Mouse (Mus musculus) heart, adult 2 months (tissue): ENCODE measurements around the gene Selenok. TPM values are rescaled to one million over a fixed set of nuclear protein-coding genes. Genes with fewer than 3 reads are reported as not detected.

Source experiments
- DNase-seq, 2 experiments: peaks; one replicate each; pipeline ENCODE4 v3.0.0; 2021
- H3K27ac ChIP-seq: fragments of 200-600 bp; 2 replicates; pipeline ENCODE4 v1.8.1; 2022
- H3K27me3 ChIP-seq: fragments of 200-500 bp; 2 replicates; pipeline ENCODE4 v1.6.1; 2012; ENCODE audit warnings: mild to moderate bottlenecking, low read length, inconsistent platforms, mixed read lengths; ENCODE audit not compliant: control insufficient read depth, insufficient read depth
- H3K36me3 ChIP-seq: fragments of 200-500 bp; 2 replicates; pipeline ENCODE4 v1.6.1; 2012; ENCODE audit warnings: low read length, inconsistent platforms; ENCODE audit not compliant: control insufficient read depth, insufficient read depth
- H3K4me1 ChIP-seq: fragments of 200-500 bp; 2 replicates; pipeline ENCODE4 v1.6.1; 2011; ENCODE audit warnings: low read length; ENCODE audit not compliant: control insufficient read depth, insufficient read depth
- H3K4me3 ChIP-seq: fragments of 200-600 bp; 2 replicates; pipeline ENCODE4 v1.8.1; 2022
- H3K79me2 ChIP-seq: fragments of 200-500 bp; replicated peaks from 2 replicates; pipeline ENCODE4 v1.6.1; 2012; ENCODE audit warnings: mild to moderate bottlenecking, inconsistent platforms, low read length, moderate library complexity, mixed read lengths; ENCODE audit not compliant: control insufficient read depth, insufficient read depth
- H3K9ac ChIP-seq: fragments of 200-500 bp; 2 replicates; pipeline ENCODE4 v1.6.1; 2012; ENCODE audit warnings: low read depth, mild to moderate bottlenecking, control low read depth, inconsistent platforms, low read length, mixed read lengths
- CTCF ChIP-seq: fragments of 200-600 bp; IDR thresholded peaks from 2 replicates; pipeline ENCODE4 v1.8.1; 2022; ENCODE audit warnings: antibody characterized with exemption, mild to moderate bottlenecking, moderate library complexity
- EP300 ChIP-seq: fragments of 200-500 bp; IDR thresholded peaks from 2 replicates; pipeline ENCODE4 v1.6.1; 2011; ENCODE audit warnings: low read depth, low read length, control low read depth; ENCODE audit not compliant: insufficient read depth
- POLR2A ChIP-seq: fragments of 200-500 bp; IDR thresholded peaks from 2 replicates; pipeline ENCODE4 v1.6.1; 2011; ENCODE audit warnings: mild to moderate bottlenecking, low read depth, low read length, control low read depth; ENCODE audit not compliant: insufficient read depth
- WGBS: fragments of 180-500 bp; shearing (Covaris S2); methylation state at CpG from one replicate; pipeline ENCODE4 v1.1.7; 2018; 5-methylcytosine and 5-hydroxymethylcytosine counted together
- intact Hi-C: fragments of 180-260 bp; cut with DNase I; formaldehyde crosslinking; loops from one replicate; pipeline ENCODE4 v1.15.1; 2025
- long read RNA-seq: library from polyadenylated mRNA; stranded (forward); transcript quantifications from one replicate; pipeline ENCODE4 v2.0.0, GENCODE M21; 2021
- polyA plus RNA-seq: library from polyadenylated mRNA; depleted of rRNA; stranded (reverse); fragments of >200 nt; gene quantifications from 2 replicates; pipeline ENCODE4 v1.2.3, GENCODE M21; 2012; rRNA removed
- total RNA-seq, 2 experiments: library from RNA; stranded (reverse); gene quantifications; 2 replicates each; pipeline ENCODE4 v1.2.3; 2021

The Selenok gene
- total RNA-seq, result 10 to 100 TPM; 83.7 to 95.6 TPM
- 52.5 and 75.9 TPM in 2 replicates for polyA plus RNA-seq
- long read RNA-seq, transcript Selenok-201 (5 exons, 1,678 nt), result major isoform, 138 of 143 reads
- long read RNA-seq, partial matches to known transcripts, result 3 of 143 reads
- long read RNA-seq, other reads (novel, unspliced or antisense), result 2 of 143 reads

- Histone ChIP-seq H3K36me3 (peaks cover 18% of the 10 kb centered on the region), H3K4me1 (peaks cover 4% of the 10 kb centered on the region), H3K9ac (peak within 1 kb of the TSS; percentile 83), H3K79me2 (no peaks in the 10 kb centered on the region; the same call in 1 of the 2 replicates), H3K4me3 (peak within 1 kb of the TSS; percentile 94), H3K27ac (peak within 1 kb of the TSS; percentile 94), H3K27me3 (no peaks in the 10 kb centered on the region)
- DNase-seq, result peak; percentile 92 to 97
- under 1% methylated on average over 49 of the region's 49 CpGs for WGBS
- TF ChIP-seq EP300 (peak; percentile 72; the same call in 1 of the 2 replicates), POLR2A (peak; percentile 91), CTCF (no peak)
- intact Hi-C loops, result no loop called here
These were observed at the start of gene Selenok for GRCm38 (mm10) chr14:29968075-29968821. Selenok (plus strand) TSS chr14:29968308.

- H3K4me1 ChIP-seq, result no peaks in the 10 kb centered on the region
- no peak overlapping the region for H3K27ac ChIP-seq
- WGBS, result 35% methylated on average over 4 of the region's 4 CpGs
- no peak overlapping the region for H3K4me3 ChIP-seq
- TF ChIP-seq CTCF (no peak), EP300 (no peak), POLR2A (no peak)
- no peak overlapping the region for H3K9ac ChIP-seq
- no peaks in the 10 kb centered on the region for H3K27me3 ChIP-seq
- DNase-seq, result no peak
- H3K36me3 ChIP-seq, result no peaks in the 10 kb centered on the region
- intact Hi-C loops, result no loop called here
- no peaks in the 10 kb centered on the region for H3K79me2 ChIP-seq
These were observed 39.1 kb upstream of the Selenok start for GRCm38 (mm10) chr14:29928966-29929365.

GRCm38 (mm10) chr14:29935516-29935915 lies 32.6 kb upstream of the Selenok start:
- Histone ChIP-seq H3K4me1 (no peaks in the 10 kb centered on the region), H3K27ac (no peak overlapping the region), H3K4me3 (no peak overlapping the region), H3K27me3 (no peaks in the 10 kb centered on the region), H3K79me2 (no peaks in the 10 kb centered on the region), H3K9ac (no peak overlapping the region), H3K36me3 (no peaks in the 10 kb centered on the region)
- intact Hi-C loops, result no loop called here
- no peak for TF ChIP-seq POLR2A
- no peak for TF ChIP-seq EP300
- no peak for TF ChIP-seq CTCF
- DNase-seq, result no peak
- WGBS, result 47% methylated on average over 5 of the region's 5 CpGs

GRCm38 (mm10) chr14:29937466-29937865 lies 30.6 kb upstream of the Selenok start:
- Histone ChIP-seq H3K9ac (no peak overlapping the region), H3K36me3 (no peaks in the 10 kb centered on the region), H3K4me1 (no peaks in the 10 kb centered on the region), H3K79me2 (no peaks in the 10 kb centered on the region), H3K4me3 (no peak overlapping the region), H3K27ac (no peak overlapping the region), H3K27me3 (no peaks in the 10 kb centered on the region)
- intact Hi-C loops, result no loop called here
- WGBS, result 81% methylated on average over 15 of the region's 15 CpGs
- no peak for DNase-seq
- peak; percentile 33 for TF ChIP-seq CTCF
- no peak for TF ChIP-seq POLR2A

GRCm38 (mm10) chr14:29939600-29940312 lies 28.4 kb upstream of the Selenok start:
- no peak overlapping the region for H3K9ac ChIP-seq
- H3K4me3 ChIP-seq, result no peak overlapping the region
- DNase-seq, result no peak
- H3K27ac ChIP-seq, result no peak overlapping the region
- no peaks in the 10 kb centered on the region for H3K36me3 ChIP-seq
- no peaks in the 10 kb centered on the region for H3K79me2 ChIP-seq
- intact Hi-C loops, result loop anchor here (5.0 kb wide), 1 partner anchor 497 kb away; no protein-coding TSS in a partner anchor
- 41% methylated on average over 20 of the region's 20 CpGs for WGBS
- no peaks in the 10 kb centered on the region for H3K4me1 ChIP-seq
- TF ChIP-seq CTCF (peak; percentile 15; the same call in 1 of the 2 replicates), EP300 (no peak), POLR2A (no peak)
- H3K27me3 ChIP-seq, result no peaks in the 10 kb centered on the region
